Mouse (Mus musculus) embryo, embryonic 9.5 days (tissue): ENCODE results near the gene Capn3.

Experiments
- DNase-seq: peaks from one replicate; pipeline ENCODE4 v3.0.0-alpha.2; 2017; ENCODE audit errors: extremely low spot score

Capn3 gene

GRCm38 (mm10) chr2:120455719-120456118, at the start of gene Capn3:
Gene Capn3, plus strand, starts transcription at chr2:120456019.
- DNase-seq, result no peak

DNA sequence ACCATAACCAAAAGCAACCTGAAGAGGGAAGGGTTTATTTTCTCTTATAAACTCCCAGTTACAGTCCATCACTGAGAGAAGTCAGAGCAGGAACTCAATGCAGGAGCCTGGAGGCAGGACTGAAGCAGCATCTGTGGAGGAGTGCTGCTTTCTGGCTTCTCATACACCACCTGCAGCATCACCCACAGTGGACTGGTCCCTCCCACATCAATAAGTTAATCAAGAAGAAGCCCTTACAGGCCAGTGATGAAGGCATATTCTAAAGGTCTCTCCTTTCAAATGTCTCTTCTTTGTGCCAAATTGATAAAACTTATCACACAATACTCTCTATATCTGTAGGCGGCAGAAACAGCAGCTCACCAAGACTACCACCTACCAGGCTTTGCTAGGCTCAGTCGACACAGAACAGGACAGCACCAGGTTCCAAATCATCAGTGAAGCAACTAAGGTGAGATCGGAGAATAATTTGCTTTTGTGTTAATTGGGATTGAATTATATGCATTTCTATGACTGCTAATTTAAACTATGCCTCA, 44.7 kb upstream of the Capn3 start:
- DNase-seq, result no peak

GRCm38 (mm10) chr2:120414113-120414512, 41.7 kb upstream of the Capn3 start:
- DNase-seq, result no peak

DNA sequence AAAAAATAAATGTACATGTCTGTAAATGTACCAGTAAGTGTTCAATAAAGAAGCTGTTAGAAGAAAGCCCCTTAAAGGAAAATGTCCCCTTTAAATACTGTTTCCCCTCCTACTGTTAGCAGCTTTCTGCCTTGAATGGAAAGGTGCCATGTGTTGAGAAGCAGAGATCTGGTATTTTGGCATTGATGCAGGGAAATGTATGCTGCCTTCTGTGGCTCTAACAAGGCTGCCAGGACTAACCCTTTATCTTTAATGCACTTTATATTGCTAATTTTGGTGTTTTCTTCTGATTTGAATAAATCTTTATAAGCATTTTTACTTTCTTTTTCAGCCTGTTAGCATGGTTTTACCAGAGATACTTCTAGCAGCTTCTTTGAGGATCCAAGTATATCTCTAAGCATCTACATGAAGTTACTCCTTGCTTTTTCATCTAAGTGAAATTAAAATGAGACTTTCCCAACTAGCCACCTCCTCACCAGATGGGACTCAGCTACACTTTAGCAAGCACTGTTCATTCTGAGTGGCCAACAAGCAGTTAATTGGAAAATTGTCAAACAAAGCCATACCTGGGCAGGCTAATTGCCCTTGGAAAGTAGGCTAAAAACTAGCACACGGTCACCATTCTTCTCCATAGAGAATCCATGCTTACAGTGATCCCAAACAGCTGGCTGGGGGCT, 40.9 kb upstream of the Capn3 start:
- DNase-seq, result no peak

DNA sequence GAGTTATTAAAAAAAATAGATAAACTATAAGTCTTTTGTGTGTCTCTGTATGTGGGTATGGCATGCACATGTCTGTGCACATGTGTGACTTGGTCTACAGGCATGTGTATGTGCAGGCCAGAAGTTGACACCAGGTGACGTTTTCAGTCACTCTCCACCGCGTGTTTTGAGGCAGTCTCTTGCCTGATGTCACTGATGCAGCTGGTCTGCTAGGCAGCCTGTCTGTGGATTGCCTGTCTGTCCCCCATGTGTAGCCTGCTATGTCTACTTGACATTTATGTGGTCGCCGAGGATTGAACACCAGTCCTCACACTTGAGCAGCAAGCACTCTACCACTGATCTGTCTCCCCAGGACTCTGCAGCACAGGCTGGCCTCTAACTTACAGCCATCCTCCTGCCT, 31.4 kb upstream of the Capn3 start:
- no peak for DNase-seq

- DNase-seq, result no peak
Measured at GRCm38 (mm10) chr2:120444486-120444885, 11.3 kb upstream of the Capn3 start.

GRCm38 (mm10) chr2:120446373-120446772, 9.4 kb upstream of the Capn3 start:
- peak; percentile 2 for DNase-seq

GRCm38 (mm10) chr2:120447306-120447705, 8.5 kb upstream of the Capn3 start:
- no peak for DNase-seq

GRCm38 (mm10) chr2:120450724-120451123, 5.1 kb upstream of the Capn3 start:
- no peak for DNase-seq

DNA sequence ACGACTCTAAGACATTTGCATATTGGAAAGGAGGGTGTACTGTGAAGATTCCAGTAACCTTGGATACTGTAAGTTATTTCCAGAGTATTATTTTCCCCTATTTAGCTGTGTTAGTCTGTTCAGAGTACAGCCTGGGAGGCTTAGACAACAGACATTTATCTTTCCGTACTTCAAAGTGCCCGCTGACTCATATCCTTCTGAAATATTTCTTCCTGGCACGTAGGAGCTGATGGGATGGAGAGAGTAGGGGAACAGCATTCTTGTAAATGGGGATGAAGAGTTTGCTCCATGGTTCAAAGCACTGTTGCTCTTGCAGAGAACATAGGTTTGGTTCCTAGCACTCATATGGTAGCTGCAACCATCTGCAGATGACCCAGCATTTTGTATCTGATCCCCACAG, 3.2 kb upstream of the Capn3 start:
- DNase-seq, result no peak

DNA sequence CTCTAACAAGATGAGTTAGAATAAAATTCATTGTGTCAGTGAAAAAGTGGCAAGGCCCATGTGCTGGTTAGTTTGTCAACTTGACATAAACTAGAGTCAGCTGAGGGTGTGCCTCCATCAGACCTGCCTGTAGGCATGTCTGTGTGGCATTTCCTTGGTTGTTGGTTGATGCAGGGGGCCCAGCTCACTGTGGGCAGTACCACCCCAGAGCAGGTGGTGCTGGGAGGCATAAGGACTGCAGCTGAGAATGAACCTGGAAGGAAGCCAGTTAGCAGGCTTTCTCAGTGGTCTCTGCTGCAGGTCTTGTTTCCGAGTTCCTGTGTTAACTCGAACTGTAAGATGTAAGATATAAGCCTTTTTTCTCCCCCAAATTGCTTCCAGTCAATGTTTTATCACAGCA, 832 bp upstream of the Capn3 start:
- DNase-seq, result no peak

DNA sequence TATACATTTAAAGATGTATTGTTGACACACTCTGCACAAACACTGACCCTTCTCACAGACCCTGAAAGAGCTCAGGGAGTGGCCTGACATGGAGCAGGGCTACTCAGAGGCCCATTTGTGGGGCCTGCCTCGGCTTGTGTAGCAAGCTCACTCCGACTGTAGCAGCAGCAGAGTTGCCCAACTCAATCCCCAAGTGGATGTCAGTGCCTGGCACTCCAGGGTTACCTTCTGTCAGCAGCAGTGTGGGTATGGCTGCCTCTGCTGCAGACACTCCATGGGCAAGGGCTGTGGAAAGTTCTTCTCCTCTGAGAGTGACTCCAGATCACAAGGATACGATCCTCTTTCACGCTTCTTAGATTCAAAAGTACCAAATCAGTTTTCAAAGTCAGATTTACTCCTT, 4.4 kb downstream of the Capn3 start:
- DNase-seq, result no peak

DNA sequence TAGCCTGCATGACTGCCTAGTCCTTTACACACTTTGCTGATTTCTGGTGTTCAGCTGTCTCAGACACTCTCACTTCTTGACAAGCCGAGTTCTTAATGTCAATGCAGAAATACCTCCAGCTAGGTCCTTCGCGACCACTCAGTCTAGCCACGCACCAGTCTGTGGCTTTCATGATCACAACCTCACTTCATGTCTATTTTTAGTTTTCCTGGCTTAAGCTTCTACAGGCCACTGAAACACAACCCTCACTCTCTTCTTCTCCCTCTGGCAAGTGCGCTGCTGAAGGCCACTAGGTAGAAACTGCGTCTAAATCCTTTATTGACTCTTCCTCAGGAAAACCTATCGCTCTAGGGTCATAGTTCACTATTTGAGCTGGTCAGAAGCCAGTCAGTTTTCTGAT, 7.5 kb downstream of the Capn3 start:
- DNase-seq, result no peak

DNA sequence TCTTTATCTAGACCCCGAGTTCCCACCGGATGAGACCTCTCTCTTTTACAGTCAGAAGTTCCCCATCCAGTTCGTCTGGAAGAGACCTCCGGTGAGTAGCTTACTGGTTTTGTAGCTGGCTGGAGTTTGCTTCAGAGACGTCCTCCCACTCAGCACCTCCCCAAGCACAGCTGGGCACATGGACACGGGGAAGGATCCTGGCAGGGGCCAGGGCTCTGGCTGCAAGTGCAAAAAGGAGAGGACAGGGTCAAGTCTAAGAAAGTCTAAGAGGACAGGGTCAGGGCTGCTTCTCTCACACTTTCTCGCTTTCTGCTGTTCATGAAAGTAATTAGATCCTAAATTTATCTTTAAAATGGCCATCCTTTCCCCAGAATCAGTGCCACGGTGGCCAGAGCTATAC, 8.3 kb downstream of the Capn3 start:
- DNase-seq, result no peak

- no peak for DNase-seq
Measured at GRCm38 (mm10) chr2:120464732-120465396, 9.0 kb downstream of the Capn3 start.

DNA sequence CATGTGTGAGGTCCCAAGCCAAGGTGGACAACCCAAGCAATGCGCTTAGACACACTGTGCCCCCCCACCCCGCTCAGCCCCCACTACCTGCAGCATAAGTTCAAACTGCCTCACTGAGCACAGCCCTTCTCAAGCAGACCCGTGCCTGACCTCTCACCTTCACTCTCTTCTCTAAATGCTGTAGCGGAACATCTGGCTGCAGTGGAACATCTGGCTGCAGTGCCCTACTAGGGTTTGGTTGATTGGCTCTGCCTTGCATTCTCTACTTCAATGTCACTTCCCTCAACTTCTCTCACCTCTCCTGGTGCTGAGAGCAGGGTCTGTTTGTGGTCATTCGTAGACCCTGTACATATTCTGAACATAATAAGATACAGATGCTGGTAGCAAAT, 9.6 kb downstream of the Capn3 start:
- no peak for DNase-seq

GRCm38 (mm10) chr2:120468011-120468410, 12.2 kb downstream of the Capn3 start:
- no peak for DNase-seq

- no peak for DNase-seq
Measured at GRCm38 (mm10) chr2:120469220-120469619, 13.4 kb downstream of the Capn3 start.

- no peak for DNase-seq
Measured at GRCm38 (mm10) chr2:120469715-120470114, 13.9 kb downstream of the Capn3 start.

DNA sequence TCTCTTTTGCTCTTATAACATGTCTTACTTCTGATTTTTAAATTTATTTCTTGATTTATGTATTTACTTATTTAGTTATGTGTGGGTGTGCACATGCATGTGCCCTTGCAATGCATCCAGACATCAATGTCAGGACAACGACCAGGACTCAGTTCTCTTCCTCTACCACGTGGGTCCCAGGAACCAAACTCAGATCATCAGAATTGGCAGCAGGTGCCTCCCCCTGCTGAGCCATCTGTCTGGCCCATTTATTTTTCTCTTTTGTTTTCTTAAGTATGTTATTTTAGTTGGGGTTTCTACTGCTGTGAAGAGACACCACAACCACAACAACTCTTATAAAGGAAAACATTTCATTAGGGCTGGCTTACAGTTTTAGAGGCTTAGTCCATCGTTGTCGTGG, 15.0 kb downstream of the Capn3 start:
- no peak for DNase-seq

DNA sequence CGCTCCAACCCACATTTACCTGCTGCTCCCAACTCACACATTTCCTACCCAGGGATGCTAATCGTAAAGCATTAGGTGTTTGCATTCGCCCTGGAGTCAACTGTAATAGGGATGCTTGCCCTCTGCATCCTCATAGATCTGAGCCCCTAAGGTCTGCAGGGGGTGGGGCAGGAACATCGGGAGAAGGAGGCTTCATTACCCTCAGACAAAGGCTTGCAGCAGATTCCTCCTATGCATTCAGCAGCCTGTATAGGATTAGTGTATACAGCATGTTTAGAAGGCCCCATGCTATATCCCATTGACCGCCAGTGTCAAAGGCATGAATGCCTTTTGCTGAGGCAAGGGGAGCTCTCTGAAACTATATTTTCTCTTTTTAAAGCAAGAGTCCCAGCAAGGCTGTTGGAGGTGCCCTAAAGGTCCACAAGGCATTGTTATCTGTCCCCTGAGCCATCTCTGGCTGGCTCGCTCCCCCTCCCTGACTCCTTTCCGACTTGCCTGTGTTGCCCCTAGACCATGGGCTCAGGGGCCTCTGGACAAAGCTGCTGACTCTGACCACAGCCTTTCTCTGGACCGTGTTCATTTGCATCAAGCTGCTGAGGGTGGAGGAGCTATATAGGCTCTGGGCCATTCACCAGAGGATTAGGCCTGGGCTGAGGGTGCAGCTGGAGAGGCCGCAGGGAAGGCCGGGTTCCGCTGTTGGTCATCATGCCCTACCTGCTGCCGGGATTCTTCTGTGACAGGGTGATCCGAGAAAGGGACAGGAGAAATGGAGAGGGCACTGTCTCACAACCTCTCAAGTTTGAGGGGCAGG, 20.7 kb downstream of the Capn3 start:
- no peak for DNase-seq

- DNase-seq, result peak; percentile 28
Measured at GRCm38 (mm10) chr2:120478600-120478999, 22.8 kb downstream of the Capn3 start.

GRCm38 (mm10) chr2:120481921-120482320, 26.1 kb downstream of the Capn3 start:
- no peak for DNase-seq
